Mouse (Mus musculus) ES-E14 (cell line): ENCODE data around the gene D10Wsu102e. TPM values are rescaled to one million over a fixed set of nuclear protein-coding genes. Genes with fewer than 3 reads are reported as not detected.

ENCODE experiments used
- DNase-seq: peaks from one replicate; pipeline ENCODE4 v3.0.0-alpha.2; 2013; ENCODE audit warnings: low read depth, low spot score
- H3K27ac ChIP-seq: 2 replicates; pipeline ENCODE4 v1.5.1; 2012; ENCODE audit warnings: low read depth, mild to moderate bottlenecking, low read length, moderate library complexity, mixed read lengths; ENCODE audit not compliant: poor library complexity, insufficient read depth, severe bottlenecking
- H3K36me3 ChIP-seq: 2 replicates; pipeline ENCODE4 v1.6.1; 2012; ENCODE audit warnings: mild to moderate bottlenecking, low read length, moderate library complexity, mixed read lengths; ENCODE audit not compliant: control insufficient read depth, poor library complexity, insufficient read depth, severe bottlenecking
- H3K4me1 ChIP-seq, 2 experiments: fragments of 150-350 bp in 1 of 2; sonication (generic) in 1 of 2; 2 replicates each; pipeline ENCODE4 v1.6.1; 2012; ENCODE audit warnings: low read length in 2 of 2, mild to moderate bottlenecking in 1 of 2, mixed read lengths in 1 of 2; ENCODE audit not compliant: control insufficient read depth in 2 of 2, insufficient read depth in 2 of 2, poor library complexity in 1 of 2
- H3K4me3 ChIP-seq, 2 experiments: fragments of 150-350 bp in 1 of 2; sonication (generic) in 1 of 2; 2 replicates each; pipeline ENCODE4 v1.5.1; 2012; ENCODE audit warnings: low read length in 2 of 2, low read depth in 1 of 2, mild to moderate bottlenecking in 1 of 2, mixed read lengths in 1 of 2; ENCODE audit not compliant: insufficient read depth in 1 of 2, poor library complexity in 1 of 2, severe bottlenecking in 1 of 2
- H3K9ac ChIP-seq: 2 replicates; pipeline ENCODE4 v1.6.1; 2012; ENCODE audit warnings: low read depth, mild to moderate bottlenecking, low read length, mixed read lengths; ENCODE audit not compliant: poor library complexity, insufficient read depth, severe bottlenecking
- H3K9me3 ChIP-seq: fragments of 150-350 bp; sonication (generic); 2 replicates; pipeline ENCODE4 v1.6.1; 2012; ENCODE audit warnings: low read depth, mild to moderate bottlenecking, low read length; ENCODE audit not compliant: control insufficient read depth, insufficient read depth
- CHD2 ChIP-seq: IDR thresholded peaks from 2 replicates; pipeline ENCODE4 v1.6.1; 2014; ENCODE audit warnings: mild to moderate bottlenecking, low read depth, low read length, inconsistent platforms
- HCFC1 ChIP-seq: IDR thresholded peaks from 2 replicates; pipeline ENCODE4 v1.6.1; 2012; ENCODE audit warnings: low read length, inconsistent platforms, borderline replicate concordance; ENCODE audit not compliant: insufficient read depth
- MAFK ChIP-seq: IDR thresholded peaks from 2 replicates; pipeline ENCODE4 v1.6.1; 2014; ENCODE audit warnings: mild to moderate bottlenecking, low read depth, low read length, inconsistent platforms; ENCODE audit not compliant: insufficient read depth
- ZC3H11A ChIP-seq: IDR thresholded peaks from 2 replicates; pipeline ENCODE4 v1.6.1; 2012; ENCODE audit warnings: low read depth, mild to moderate bottlenecking, inconsistent platforms, low read length, borderline replicate concordance
- ZNF384 ChIP-seq: IDR thresholded peaks from 2 replicates; pipeline ENCODE4 v1.6.1; 2012; ENCODE audit warnings: low read depth, low read length, inconsistent platforms
- in situ Hi-C, 2 experiments: fragments of 600-800 bp; cut with MboI; formaldehyde crosslinking; loops; one replicate each; pipeline ENCODE4 v1.15.1; 2025; ENCODE audit warnings: low sequenced_read_pairs in 2 of 2, inconsistent platforms in 1 of 2; ENCODE audit not compliant: unreplicated experiment in 2 of 2
- total RNA-seq: library from RNA; depleted of rRNA; stranded (reverse); fragments of 300-350 nt; gene quantifications from 2 replicates; pipeline ENCODE4 v1.2.3, GENCODE M21; 2012

The D10Wsu102e gene
- total RNA-seq, 1 experiment: 4.5 TPM

- in situ Hi-C loops: no loop called here
- TF ChIP-seq HCFC1 (no peak), CHD2 (no peak), ZNF384 (no peak), MAFK (no peak), ZC3H11A (no peak)
- no peak overlapping the region for H3K9ac ChIP-seq
- H3K36me3 ChIP-seq: no peaks in the 10 kb centered on the region
- H3K9me3 ChIP-seq: no peaks in the 10 kb centered on the region
- no peak overlapping the region for H3K4me3 ChIP-seq
- H3K27ac ChIP-seq: no peak overlapping the region
- DNase-seq: no peak
- H3K4me1 ChIP-seq: peaks cover 6 to 14% of the 10 kb centered on the region in 2 experiments; a peak in 3 of 4 replicates
Observed at GRCm38 (mm10) chr10:83341226-83341625, 18.8 kb upstream of the D10Wsu102e start.

GRCm38 (mm10) chr10:83343171-83343570 lies 16.9 kb upstream of the D10Wsu102e start:
- Histone ChIP-seq H3K4me3 (no peak overlapping the region), H3K9me3 (no peaks in the 10 kb centered on the region), H3K36me3 (no peaks in the 10 kb centered on the region), H3K27ac (no peak overlapping the region), H3K9ac (no peak overlapping the region), H3K4me1 (peaks cover 9 to 14% of the 10 kb centered on the region in 2 experiments; a peak in 3 of 4 replicates)
- no peak for TF ChIP-seq MAFK
- no peak for TF ChIP-seq ZNF384
- no peak for TF ChIP-seq ZC3H11A
- TF ChIP-seq HCFC1: no peak
- TF ChIP-seq CHD2: no peak
- DNase-seq: no peak
- in situ Hi-C loops: no loop called here

GRCm38 (mm10) chr10:83343828-83344685 lies 16.0 kb upstream of the D10Wsu102e start:
- peak overlapping the region in 1 of 2 experiments; percentile 23; a peak in 1 of 4 replicates for H3K4me3 ChIP-seq
- H3K27ac ChIP-seq: peak overlapping the region; percentile 68
- no peaks in the 10 kb centered on the region for H3K36me3 ChIP-seq
- in situ Hi-C loops: no loop called here
- DNase-seq: no peak
- no peak overlapping the region for H3K9ac ChIP-seq
- peaks cover 9 to 14% of the 10 kb centered on the region in 2 experiments; a peak in 3 of 4 replicates for H3K4me1 ChIP-seq
- TF ChIP-seq MAFK: no peak
- no peak for TF ChIP-seq CHD2
- no peak for TF ChIP-seq ZNF384
- no peak for TF ChIP-seq ZC3H11A
- no peak for TF ChIP-seq HCFC1
- no peaks in the 10 kb centered on the region for H3K9me3 ChIP-seq

- no peak for DNase-seq
- in situ Hi-C loops: no loop called here
- TF ChIP-seq CHD2 (peak; percentile 56; the same call in 1 of the 2 replicates), HCFC1 (no peak)
- Histone ChIP-seq H3K9me3 (no peaks in the 10 kb centered on the region), H3K36me3 (no peaks in the 10 kb centered on the region), H3K9ac (no peak overlapping the region), H3K4me1 (peaks cover 9 to 17% of the 10 kb centered on the region in 2 experiments; a peak in 3 of 4 replicates), H3K4me3 (peak overlapping the region; percentile 23 to 48; a peak in 3 of 4 replicates), H3K27ac (peak overlapping the region; percentile 83; the same call in 1 of the 2 replicates)
Observed at GRCm38 (mm10) chr10:83345693-83346358, 14.2 kb upstream of the D10Wsu102e start.
